Mouse (Mus musculus): ENCODE results near the gene Apobec3.

GRCm38 (mm10) chr15:79939913-79940312 lies 48.5 kb downstream of the Apobec3 start:
- TF ChIP-seq CTCF (IDR thresholded peaks at IDR 0.05; ENCODE audit: low read depth, low read length): no peak
- TF ChIP-seq POLR2A (IDR thresholded peaks at IDR 0.05; ENCODE audit: insufficient read depth, low read length): no peak
- TF ChIP-seq EP300 (IDR thresholded peaks at IDR 0.05; ENCODE audit: insufficient read depth, low read depth, low read length): no peak

Measured in ES-Bruce4 (cell line).